Mouse (Mus musculus): ENCODE data around the gene Adal. TPM values are rescaled to one million over a fixed set of nuclear protein-coding genes. Genes with fewer than 3 reads are reported as not detected.
"Not testable (repeated sequence)": the region's sequence is repeated elsewhere in the genome, so short reads cannot be mapped to it uniquely, and the experiment has no call there.

Adal gene
- polyA plus RNA-seq (2015; fragmentation: Nextera tagmentation; extraction: Ambion mirVana): 32.1 and 32.4 TPM in 2 replicates

DNA sequence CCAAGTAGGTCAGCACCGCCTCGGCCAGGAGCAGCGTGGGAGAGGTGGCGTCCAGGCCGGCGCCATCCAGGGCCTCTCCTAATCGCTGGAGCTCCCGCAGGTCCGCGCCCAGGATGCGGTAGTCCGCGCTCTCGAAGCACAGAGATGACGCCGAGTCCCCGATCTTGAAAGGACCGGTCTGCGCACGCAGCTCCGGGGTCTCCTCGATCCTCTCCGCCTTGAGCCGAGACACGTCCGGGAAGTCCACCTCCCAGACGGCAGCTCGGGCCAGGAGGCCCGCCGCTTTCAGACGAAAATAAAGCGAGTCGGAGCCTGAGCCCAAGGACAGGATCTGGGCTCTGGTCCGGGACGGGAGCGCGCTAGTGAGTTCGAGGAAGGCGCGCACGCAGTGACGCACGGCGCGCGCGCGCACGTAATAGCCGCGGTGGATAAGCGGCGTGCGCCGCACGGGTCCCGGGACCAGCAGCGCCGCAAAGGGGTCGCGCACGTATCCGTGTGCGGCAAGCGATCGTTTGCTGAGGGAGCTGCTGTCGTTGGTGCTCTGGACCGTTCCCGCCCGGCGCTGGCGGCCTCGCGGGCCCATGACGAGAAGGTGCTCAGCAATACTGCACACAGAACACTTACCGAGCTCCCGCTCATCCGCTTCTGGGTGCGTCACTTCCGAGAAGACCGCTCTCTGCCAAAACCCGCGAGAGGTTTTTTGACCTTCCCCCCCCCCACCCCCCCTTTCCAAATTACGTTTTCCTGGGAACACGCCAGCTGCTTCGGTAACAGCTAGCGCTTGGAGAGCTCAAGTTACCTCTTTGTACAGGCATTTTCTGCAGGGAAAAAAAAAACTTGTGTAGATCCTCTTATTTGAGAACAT is at the start of gene Adal, which contains the start of gene Lcmt2:
Gene Adal (plus strand): TSS at position 411 of the 865 bp plus-strand sequence.
Gene Lcmt2 (minus strand): TSS at position 636 of the 865 bp plus-strand sequence.
- Histone ChIP-seq H3K9ac (peak within 1 kb of the TSS; percentile 91), H3K27ac (peak within 1 kb of the TSS; percentile 99), H3K4me1 (peaks cover 41% of the 10 kb centered on the region), H3K36me3 (replicated peaks) (0 out of 2 replicates have a peak, but pooled peaks cover 7% of the 10 kb centered on the region), H3K9me3 (no peaks in the 10 kb centered on the region), H3K4me3 (peak within 1 kb of the TSS; percentile 77), H3K27me3 (replicated peaks) (no peaks in the 10 kb centered on the region), H3K4me2 (peak within 1 kb of the TSS; percentile 84)
- under 1% methylated on average over 87 of the region's 87 CpGs for WGBS
- ATAC-seq (replicated peaks): peak; percentile 97

DNA sequence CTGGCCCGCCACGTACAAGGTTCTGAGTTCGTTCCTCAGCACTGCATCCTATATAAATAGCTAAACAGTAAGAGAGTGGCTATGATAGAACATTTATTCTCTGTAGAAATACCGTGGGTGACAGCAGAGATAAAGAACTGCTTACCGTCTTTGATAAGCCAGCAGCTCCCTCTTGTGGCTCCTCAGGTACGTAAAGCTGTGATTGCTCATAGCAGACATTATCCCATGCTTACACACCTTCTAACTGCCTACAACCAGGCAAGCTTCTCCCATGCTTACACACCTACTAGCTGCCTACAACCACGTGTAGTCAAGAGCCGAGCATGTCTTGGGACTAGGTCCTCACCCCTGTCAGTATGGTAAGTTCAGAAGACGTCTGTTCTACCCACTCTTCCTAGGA is 38.2 kb upstream of the Adal start:
- H3K9me3 ChIP-seq: no peaks in the 10 kb centered on the region

DNA sequence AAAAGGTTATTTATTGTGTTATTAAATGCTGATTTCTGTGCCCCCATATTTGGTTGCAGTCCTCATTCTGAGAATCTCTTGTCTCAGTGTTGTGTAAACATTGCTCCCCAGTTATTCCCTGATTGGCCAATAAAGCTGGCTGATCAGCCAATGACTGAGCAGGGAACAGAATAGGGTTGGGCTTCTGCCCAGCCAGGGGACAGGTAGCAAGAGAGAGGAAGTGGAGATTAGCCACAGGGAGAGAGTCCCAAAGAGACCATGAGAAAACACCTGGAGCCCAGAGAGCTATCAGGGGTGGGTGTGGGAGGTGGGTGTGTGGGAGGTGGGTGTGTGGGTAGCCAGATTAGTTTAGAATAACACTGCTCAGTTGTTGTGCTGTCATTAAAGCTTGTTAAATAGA is 34.3 kb upstream of the Adal start:
- Histone ChIP-seq H3K9ac (no peak overlapping the region), H3K9me3 (no peaks in the 10 kb centered on the region)
- ATAC-seq (replicated peaks): no peak

More for the DNA sequence above, 38.2 kb upstream of the Adal start:
- Histone ChIP-seq H3K36me3 (replicated peaks) (no peaks in the 10 kb centered on the region), H3K4me2 (no peak overlapping the region), H3K27ac (no peak overlapping the region), H3K4me3 (no peak overlapping the region), H3K9ac (no peak overlapping the region), H3K27me3 (replicated peaks) (no peaks in the 10 kb centered on the region), H3K4me1 (no peaks in the 10 kb centered on the region)
- 26% methylated on average over 9 of the region's 9 CpGs for WGBS
- no peak for ATAC-seq (replicated peaks)

DNA sequence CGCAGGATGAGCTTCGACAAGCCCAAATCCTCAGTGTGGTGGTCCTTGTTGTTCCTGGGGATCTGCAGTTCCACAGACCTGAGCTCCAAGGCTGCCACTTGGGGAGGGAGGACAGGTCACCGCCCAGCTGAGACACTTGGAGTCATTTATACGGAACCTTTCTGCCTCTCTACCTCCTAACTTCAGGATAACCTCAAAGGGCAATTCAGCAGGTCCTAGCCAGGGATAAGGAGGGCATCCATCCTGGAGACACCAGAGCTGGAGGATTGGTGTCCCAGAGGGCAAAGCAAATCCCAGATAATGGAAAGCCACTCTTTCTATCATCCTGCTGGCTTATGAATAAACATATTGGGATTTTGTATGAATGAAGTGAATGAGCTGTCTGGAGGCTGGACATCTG is 30.5 kb upstream of the Adal start, which contains the start of gene Tgm7:
Gene Tgm7 (minus strand): TSS at position 101 of the 400 bp plus-strand sequence.
- 90% methylated on average over 4 of the region's 4 CpGs for WGBS
- H3K9ac ChIP-seq: no peak within 1 kb of the TSS
- ATAC-seq (replicated peaks): no peak

More for the DNA sequence above, 34.3 kb upstream of the Adal start:
- H3K4me2 ChIP-seq: no peak overlapping the region
- no peaks in the 10 kb centered on the region for H3K4me1 ChIP-seq
- no peak overlapping the region for H3K27ac ChIP-seq
- no peaks in the 10 kb centered on the region for H3K36me3 ChIP-seq (replicated peaks)
- H3K27me3 ChIP-seq (replicated peaks): no peaks in the 10 kb centered on the region
- no peak overlapping the region for H3K4me3 ChIP-seq

DNA sequence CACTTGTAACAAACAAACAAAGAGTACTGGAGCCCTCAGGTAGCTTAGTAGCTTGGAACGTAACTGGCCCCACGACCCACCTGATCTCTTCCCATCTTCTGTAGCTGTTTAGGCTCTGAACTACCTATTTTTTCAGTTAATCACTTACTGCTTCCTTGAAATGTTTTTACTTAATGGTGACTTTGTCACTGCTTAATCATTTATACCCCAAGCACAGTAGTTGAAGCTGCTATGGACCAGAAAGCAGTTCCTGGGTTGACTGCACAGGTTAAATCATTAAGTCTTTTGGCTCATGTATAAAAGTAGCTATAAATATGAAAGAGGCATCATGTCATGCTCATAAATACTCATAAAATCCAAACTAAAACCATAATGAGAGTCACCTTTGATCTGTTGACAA is 24.8 kb upstream of the Adal start:
- Histone ChIP-seq H3K27me3 (replicated peaks) (no peaks in the 10 kb centered on the region), H3K9ac (no peak overlapping the region), H3K4me2 (no peak overlapping the region), H3K4me1 (no peaks in the 10 kb centered on the region), H3K36me3 (replicated peaks) (no peaks in the 10 kb centered on the region), H3K9me3 (no peaks in the 10 kb centered on the region), H3K4me3 (no peak overlapping the region), H3K27ac (no peak overlapping the region)
- WGBS: 84% methylated on average over 2 of the region's 2 CpGs
- no peak for ATAC-seq (replicated peaks)

More for the DNA sequence above, 30.5 kb upstream of the Adal start, which contains the start of gene Tgm7:
- H3K27ac ChIP-seq: no peak within 1 kb of the TSS
- no peaks in the 10 kb centered on the region for H3K36me3 ChIP-seq (replicated peaks)
- no peaks in the 10 kb centered on the region for H3K4me1 ChIP-seq
- H3K27me3 ChIP-seq (replicated peaks): no peaks in the 10 kb centered on the region
- no peaks in the 10 kb centered on the region for H3K9me3 ChIP-seq
- H3K4me2 ChIP-seq: no peak within 1 kb of the TSS
- H3K4me3 ChIP-seq: no peak within 1 kb of the TSS

DNA sequence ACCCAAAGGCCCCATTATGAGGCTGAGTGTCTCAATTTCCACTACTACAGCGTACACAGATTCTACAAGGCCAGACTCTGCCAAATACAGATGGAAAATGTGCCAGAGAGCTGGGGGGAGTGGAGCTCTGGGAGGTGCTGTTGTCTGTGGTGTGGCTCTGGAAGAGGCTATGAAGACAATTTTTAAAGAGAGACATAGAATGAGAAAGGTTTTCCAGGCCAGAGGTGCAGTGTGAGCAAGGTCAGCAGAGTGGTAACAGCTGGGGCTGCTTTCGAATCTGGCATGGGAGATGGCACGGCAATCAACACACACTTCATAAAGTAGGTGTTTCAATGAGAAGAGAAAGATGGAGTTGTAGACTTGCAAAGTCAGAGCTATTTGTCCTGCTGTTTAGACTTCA is 21.0 kb upstream of the Adal start:
- no peak for ATAC-seq (replicated peaks)
- no peak overlapping the region for H3K9ac ChIP-seq
- H3K4me2 ChIP-seq: no peak overlapping the region
- WGBS: 90% methylated on average over 3 of the region's 3 CpGs
- no peak overlapping the region for H3K27ac ChIP-seq
- no peaks in the 10 kb centered on the region for H3K9me3 ChIP-seq
- H3K36me3 ChIP-seq (replicated peaks): no peaks in the 10 kb centered on the region
- no peaks in the 10 kb centered on the region for H3K4me1 ChIP-seq
- H3K27me3 ChIP-seq (replicated peaks): no peaks in the 10 kb centered on the region
- H3K4me3 ChIP-seq: no peak overlapping the region

DNA sequence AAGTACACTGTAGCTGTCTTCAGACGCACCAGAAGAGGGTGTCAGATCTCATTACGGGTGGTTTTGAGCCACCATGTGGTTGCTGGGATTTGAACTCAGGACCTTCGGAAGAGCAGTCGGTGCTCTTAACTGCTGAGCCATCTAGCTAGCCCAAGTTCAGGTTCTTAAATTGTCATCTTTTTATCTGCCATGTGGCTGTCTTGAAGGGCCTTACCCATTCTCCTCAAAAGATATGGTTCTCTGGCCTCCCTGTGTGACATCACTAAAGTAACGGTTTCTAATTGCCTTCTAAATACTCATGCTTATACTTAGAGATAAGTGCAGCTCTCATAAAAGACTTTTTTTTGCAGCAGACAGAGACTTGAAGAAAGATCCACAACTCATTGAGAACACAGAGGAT is 13.9 kb upstream of the Adal start:
- ATAC-seq (replicated peaks); H3K4me1 ChIP-seq; H3K4me2 ChIP-seq; H3K27me3 ChIP-seq (replicated peaks); H3K27ac ChIP-seq; H3K36me3 ChIP-seq (replicated peaks); H3K9ac ChIP-seq; H3K4me3 ChIP-seq; H3K9me3 ChIP-seq: not testable (repeated sequence)
- WGBS: 91% methylated on average over 5 of the region's 5 CpGs

DNA sequence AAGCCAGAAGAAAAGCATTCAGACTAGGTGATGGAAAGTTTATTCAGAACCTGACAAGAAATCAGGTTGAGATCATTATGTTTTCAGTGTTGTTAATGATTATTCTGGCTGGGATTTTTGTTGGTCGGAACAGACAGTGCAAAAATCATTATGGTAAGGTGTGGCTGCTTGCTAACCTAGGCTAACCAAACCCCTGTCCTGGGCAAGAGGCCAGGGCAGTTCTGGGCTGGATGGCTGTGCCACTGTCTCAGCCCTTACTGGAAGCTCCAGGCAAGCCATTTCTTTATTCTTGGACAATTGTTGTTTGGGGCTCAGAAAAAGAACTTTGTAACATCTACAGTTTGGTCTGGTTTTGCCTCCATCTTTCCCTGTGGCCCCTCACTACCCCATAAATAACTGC is 12.7 kb upstream of the Adal start:
- H3K27me3 ChIP-seq (replicated peaks): no peaks in the 10 kb centered on the region
- H3K9ac ChIP-seq: no peak overlapping the region
- no peaks in the 10 kb centered on the region for H3K36me3 ChIP-seq (replicated peaks)
- H3K9me3 ChIP-seq: no peaks in the 10 kb centered on the region
- H3K4me1 ChIP-seq: no peaks in the 10 kb centered on the region
- no peak for ATAC-seq (replicated peaks)
- no peak overlapping the region for H3K4me3 ChIP-seq
- WGBS: 88% methylated on average over 1 of the region's 1 CpGs
- no peak overlapping the region for H3K27ac ChIP-seq
- no peak overlapping the region for H3K4me2 ChIP-seq

DNA sequence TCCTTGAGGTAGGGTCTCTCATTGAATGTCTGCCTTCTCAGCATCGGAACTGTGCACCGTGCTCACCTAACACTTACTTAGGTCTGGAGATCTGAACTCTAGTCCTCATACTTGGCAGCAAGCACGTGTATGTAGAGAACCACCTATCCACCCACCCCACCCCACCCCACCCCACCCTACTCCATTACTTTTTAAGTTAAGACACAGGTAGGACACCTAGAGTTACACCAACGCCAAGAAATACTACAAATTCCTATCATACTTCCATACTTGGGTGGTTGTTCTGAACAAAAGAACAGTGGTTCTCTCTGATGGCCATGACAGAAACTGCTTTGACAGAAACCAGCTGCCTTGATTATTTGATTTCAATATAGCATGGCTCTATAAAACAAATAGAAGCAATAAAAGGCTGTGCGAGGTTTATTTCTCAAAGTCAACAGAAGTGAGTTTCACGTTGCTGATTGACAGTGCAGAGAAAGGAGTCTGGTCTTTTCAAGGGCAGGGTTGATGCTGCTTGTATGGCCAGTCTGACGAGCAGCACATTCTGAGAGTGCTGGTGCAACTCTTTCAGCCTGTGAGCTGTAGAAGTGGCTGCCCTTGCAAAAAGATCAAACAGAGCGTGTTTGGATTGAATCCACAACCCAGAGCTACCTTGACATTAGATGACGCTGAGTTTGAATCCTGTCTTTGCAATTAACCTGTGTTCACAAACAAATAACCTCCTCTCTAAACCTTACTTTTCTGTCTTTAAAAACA is 11.2 kb upstream of the Adal start:
- Histone ChIP-seq H3K4me2 (no peak overlapping the region), H3K27me3 (replicated peaks) (no peaks in the 10 kb centered on the region), H3K4me3 (no peak overlapping the region), H3K27ac (no peak overlapping the region), H3K4me1 (no peaks in the 10 kb centered on the region), H3K9ac (no peak overlapping the region), H3K9me3 (no peaks in the 10 kb centered on the region), H3K36me3 (replicated peaks) (no peaks in the 10 kb centered on the region)
- WGBS: 71% methylated on average over 9 of the region's 9 CpGs
- no peak for ATAC-seq (replicated peaks)

DNA sequence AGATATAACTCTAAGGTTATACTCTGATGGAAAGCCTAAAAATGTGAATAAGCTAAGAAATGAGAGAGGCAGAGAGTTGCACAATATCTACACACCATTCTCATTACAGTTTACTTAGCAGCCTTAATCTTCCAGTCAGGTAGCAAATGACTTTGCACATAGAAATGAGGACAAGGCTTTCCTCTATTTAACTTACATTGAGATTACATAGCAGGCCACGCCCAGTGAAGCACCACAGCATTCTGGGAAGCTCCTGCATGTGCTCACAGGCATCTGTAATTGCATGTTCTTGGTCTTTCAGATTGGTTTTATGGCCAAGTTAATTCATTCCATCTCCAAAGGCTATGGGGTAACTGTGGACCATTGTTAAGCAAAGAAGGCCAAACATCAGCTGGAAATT is 7.4 kb upstream of the Adal start:
- H3K4me1 ChIP-seq: peaks cover 7% of the 10 kb centered on the region
- H3K4me2 ChIP-seq: no peak overlapping the region
- no peak overlapping the region for H3K27ac ChIP-seq
- H3K27me3 ChIP-seq (replicated peaks): no peaks in the 10 kb centered on the region
- H3K4me3 ChIP-seq: no peak overlapping the region
- H3K9ac ChIP-seq: no peak overlapping the region
- H3K9me3 ChIP-seq: no peaks in the 10 kb centered on the region
- no peak for ATAC-seq (replicated peaks)
- WGBS: 81% methylated on average over 1 of the region's 1 CpGs
- no peaks in the 10 kb centered on the region for H3K36me3 ChIP-seq (replicated peaks)

DNA sequence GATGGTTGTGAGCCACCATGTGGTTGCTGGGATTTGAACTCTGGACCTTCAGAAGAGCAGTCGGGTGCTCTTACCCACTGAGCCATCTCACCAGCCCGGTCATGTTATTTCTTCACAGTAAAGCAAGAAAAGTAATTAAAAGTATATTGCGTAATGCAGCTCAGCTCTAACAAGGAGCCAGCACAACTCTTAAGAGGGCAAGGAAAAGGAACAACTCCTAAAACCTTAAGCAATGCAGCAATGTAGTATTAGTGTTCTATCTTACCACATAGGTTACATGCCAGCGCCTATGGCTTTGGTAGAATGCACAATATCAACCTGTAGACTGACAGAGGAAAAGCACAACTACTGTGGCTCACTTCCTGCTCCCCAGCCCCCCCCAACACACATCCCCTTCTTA is 2.9 kb upstream of the Adal start:
- Histone ChIP-seq H3K4me3 (no peak overlapping the region), H3K9ac (no peak overlapping the region), H3K27ac (no peak overlapping the region), H3K27me3 (replicated peaks) (no peaks in the 10 kb centered on the region), H3K36me3 (replicated peaks) (no peaks in the 10 kb centered on the region), H3K4me2 (no peak overlapping the region), H3K9me3 (no peaks in the 10 kb centered on the region), H3K4me1 (peaks cover 40% of the 10 kb centered on the region)
- ATAC-seq (replicated peaks): no peak
- 98% methylated on average over 4 of the region's 4 CpGs for WGBS

DNA sequence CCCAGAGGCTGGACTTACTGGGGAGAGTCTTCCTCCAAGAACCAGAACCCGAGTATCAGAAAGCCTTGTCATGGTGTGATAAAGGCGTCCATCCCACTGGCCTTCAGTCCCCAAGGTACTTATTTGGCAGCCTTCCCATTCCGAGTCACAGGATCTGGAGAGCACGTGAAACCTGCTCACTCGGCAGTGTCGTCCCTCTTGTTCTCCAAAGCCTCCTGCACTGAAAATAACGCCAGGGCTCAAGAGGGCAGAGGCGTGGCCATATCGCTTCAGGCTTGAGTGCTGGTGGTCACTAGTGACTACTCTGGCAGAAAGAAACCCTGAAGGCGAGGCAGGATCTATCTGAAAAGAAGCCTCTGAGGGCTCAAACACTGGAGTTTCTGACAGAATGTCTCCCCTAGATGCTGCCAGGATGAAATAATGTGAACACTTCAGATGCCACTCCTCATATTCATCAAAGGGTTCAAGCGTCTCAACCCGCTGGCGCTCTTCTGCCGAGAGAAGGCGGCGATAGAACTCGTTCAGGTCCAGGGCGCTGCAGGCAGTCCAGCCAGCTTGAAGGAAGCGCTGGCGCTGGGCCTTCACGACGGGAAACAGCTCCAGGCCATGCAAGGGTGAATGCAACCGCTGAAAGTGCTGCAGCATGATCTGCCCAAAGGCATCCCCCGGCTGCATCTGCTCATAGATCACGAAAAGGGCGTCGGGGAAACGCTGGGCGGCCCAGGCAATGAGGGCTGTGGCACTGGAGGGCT is 786 bp upstream of the Adal start:
- Histone ChIP-seq H3K4me1 (peaks cover 41% of the 10 kb centered on the region), H3K4me2 (peak overlapping the region; percentile 84)
- ATAC-seq (replicated peaks): no peak; the same call in 1 of the 2 replicates

More for the DNA sequence above, 786 bp upstream of the Adal start:
- H3K36me3 ChIP-seq (replicated peaks): 0 out of 2 replicates have a peak, but pooled peaks cover 7% of the 10 kb centered on the region
- H3K9me3 ChIP-seq: no peaks in the 10 kb centered on the region
- H3K9ac ChIP-seq: peak overlapping the region; percentile 91
- peak overlapping the region; percentile 99 for H3K27ac ChIP-seq
- H3K4me3 ChIP-seq: peak overlapping the region; percentile 77
- 43% methylated on average over 29 of the region's 29 CpGs for WGBS
- no peaks in the 10 kb centered on the region for H3K27me3 ChIP-seq (replicated peaks)

Data from midbrain, embryonic 15.5 days (tissue).